ENCODE assay signal across 11 mouse cellular contexts in genomic region chr9:64567482-64567881, GRCm38 (mm10).
"Had no signal": no experiment of that assay in that cellular context is flagged by ENCODE, and none has a peak within 500 bp of the region (broad histone marks: within the 10 kb centered on the region; RNA-seq: fewer than 3 reads in every experiment).

No protein-coding gene starts in this region.

- DNase-seq: lung, embryonic 14.5 days; lung, postnatal 10 days; lung, postnatal 4 days; midbrain, embryonic 14.5 days had no signal

- H3K27me3 ChIP-seq: hindbrain, embryonic 13.5 days; neural tube, embryonic 12.5 days had no signal

- H3K4me3 ChIP-seq: hindbrain, embryonic 13.5 days; limb, embryonic 12.5 days; midbrain, embryonic 10.5 days; neural tube, embryonic 12.5 days had no signal

- H3K36me3 ChIP-seq: hindbrain, embryonic 13.5 days; limb, embryonic 12.5 days; midbrain, embryonic 10.5 days; neural tube, embryonic 12.5 days had no signal

- H3K27ac ChIP-seq: hindbrain, embryonic 13.5 days; hindbrain, postnatal 0 days; limb, embryonic 12.5 days; midbrain, embryonic 10.5 days; neural tube, embryonic 12.5 days; stomach, postnatal 0 days had no signal

- H3K9me3 ChIP-seq: hindbrain, embryonic 13.5 days; midbrain, embryonic 10.5 days had no signal

- H3K9ac ChIP-seq: hindbrain, embryonic 13.5 days; limb, embryonic 12.5 days; liver, embryonic 14.5 days; lung, embryonic 14.5 days; neural tube, embryonic 12.5 days had no signal

- ATAC-seq: hindbrain, postnatal 0 days had no signal

- H3K4me2 ChIP-seq: hindbrain, embryonic 13.5 days; lung, embryonic 14.5 days; neural tube, embryonic 12.5 days had no signal
